Mouse (Mus musculus) layer of hippocampus, adult 18-20 months (tissue): ENCODE measurements around the gene Eif3f. TPM values are rescaled to one million over a fixed set of nuclear protein-coding genes. Genes with fewer than 3 reads are reported as not detected.
A peak's percentile ranks its signal among the peaks of the same experiment; 100 is the strongest.

Experiments used
- DNase-seq, 2 experiments: peaks; one replicate each; pipeline ENCODE4 v3.0.0; 2022; ENCODE audit warnings: low spot score in 2 of 2
- long read RNA-seq: library from polyadenylated mRNA; stranded (forward); transcript quantifications from one replicate; pipeline ENCODE4 v2.0.0, GENCODE M21; 2021
- total RNA-seq, 2 experiments: library from RNA; stranded (reverse); gene quantifications; 2 replicates each; pipeline ENCODE4 v1.2.3; 2021

Eif3f gene
- 100 to 1,000 TPM; 101 to 103 TPM for total RNA-seq
- long read RNA-seq, transcript Eif3f-201 (8 exons, 2,514 nt), result major isoform, 82 of 89 reads
- long read RNA-seq, partial matches to known transcripts, result 7 of 89 reads
- long read RNA-seq, other reads (novel, unspliced or antisense), result 0 of 89 reads

DNA sequence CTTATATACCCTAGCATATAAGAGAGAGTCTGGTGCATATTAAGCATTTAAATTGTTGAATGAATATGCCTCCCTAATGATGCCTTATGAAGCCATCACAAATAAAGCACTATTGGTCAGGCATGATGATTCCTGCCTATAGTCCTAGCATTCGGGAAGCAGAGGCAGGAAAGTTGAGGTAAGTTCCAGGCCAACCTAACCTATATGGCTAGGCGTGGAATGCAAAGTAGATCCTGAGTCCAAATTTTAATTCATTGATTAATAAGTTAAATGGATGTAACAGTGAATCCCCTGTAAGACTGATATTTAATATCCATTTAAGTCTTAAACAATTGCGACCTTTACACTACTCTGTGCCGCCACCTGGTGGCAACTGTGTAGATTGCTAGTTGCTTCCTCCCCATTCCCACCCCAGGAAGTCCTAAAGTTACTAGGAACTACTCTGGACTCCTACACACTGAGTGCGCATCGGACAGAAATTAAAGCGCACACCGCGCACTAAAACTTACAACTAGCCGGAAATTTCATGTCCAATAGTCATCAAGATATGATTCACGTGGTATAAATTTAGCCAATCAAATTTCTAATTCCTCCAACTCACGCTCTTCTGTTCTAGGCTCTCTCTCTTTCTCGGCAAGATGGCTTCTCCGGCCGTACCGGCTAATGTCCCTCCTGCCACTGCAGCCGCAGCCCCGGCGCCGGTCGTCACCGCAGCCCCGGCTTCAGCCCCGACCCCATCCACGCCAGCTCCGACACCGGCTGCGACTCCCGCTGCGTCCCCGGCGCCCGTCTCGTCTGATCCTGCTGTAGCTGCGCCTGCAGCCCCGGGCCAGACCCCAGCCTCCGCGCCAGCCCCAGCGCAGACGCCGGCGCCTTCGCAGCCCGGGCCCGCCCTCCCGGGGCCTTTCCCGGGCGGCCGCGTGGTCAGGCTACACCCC, at the start of gene Eif3f:
Eif3f (plus strand) TSS at position 624 of the 938 bp plus-strand sequence.
- DNase-seq, result peak; percentile 94 to 99

GRCm38 (mm10) chr7:108884906-108885305, 49.3 kb upstream of the Eif3f start, which contains the start of gene Olfr518:
Gene Olfr518, minus strand, starts transcription at chr7:108885006.
- DNase-seq, result no peak

- DNase-seq, result no peak
Measured at GRCm38 (mm10) chr7:108894320-108894719, 39.9 kb upstream of the Eif3f start, which contains the start of gene Olfr519. Gene Olfr519, minus strand, starts transcription at chr7:108894420.

DNA sequence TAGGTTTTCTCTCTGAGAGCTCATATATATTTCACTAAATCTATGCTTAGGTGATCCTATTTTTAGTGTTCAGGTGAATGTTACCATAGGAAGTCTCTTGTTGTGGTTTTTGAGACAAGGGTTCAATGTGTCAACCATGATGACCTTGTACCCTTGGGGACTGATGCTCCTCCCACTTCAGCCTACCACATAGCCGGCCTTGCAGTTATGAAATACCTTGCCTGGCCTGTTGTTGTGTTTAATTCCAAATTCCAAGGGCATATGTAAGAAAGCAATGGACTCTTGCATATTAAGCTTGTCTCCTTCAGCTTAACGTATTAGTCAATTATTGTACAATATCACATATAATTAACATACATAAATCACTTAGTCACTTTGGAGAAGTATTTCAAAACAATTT, 30.2 kb upstream of the Eif3f start:
- no peak for DNase-seq

- no peak for DNase-seq
Measured at GRCm38 (mm10) chr7:108927043-108927442, 7.2 kb upstream of the Eif3f start.

GRCm38 (mm10) chr7:108928280-108929188, 5.7 kb upstream of the Eif3f start:
- DNase-seq, result no peak

- no peak for DNase-seq
Measured at GRCm38 (mm10) chr7:108929726-108930393, 4.4 kb upstream of the Eif3f start, which contains the start of gene Nlrp10. Gene Nlrp10, minus strand, starts transcription at chr7:108930178.

DNA sequence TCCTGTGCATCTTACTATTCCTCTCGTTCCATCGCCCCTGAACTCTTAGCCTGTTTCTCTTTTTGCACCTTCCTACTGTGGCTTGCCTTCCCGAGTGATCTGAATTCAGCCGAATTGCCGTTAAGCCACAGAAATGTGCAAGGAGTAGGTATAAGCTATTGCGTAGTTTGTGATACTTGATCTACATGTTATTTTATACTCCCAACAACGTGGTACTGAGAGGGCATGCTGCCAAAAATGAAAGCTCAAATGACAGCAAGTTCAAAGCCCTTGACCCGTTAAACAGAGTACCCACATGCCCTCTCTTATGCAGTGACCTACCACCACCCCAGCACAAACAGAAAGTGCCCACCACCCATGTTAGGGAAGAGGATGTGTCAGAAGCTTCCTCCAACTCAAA, 619 bp downstream of the Eif3f start:
- DNase-seq, result no peak

DNA sequence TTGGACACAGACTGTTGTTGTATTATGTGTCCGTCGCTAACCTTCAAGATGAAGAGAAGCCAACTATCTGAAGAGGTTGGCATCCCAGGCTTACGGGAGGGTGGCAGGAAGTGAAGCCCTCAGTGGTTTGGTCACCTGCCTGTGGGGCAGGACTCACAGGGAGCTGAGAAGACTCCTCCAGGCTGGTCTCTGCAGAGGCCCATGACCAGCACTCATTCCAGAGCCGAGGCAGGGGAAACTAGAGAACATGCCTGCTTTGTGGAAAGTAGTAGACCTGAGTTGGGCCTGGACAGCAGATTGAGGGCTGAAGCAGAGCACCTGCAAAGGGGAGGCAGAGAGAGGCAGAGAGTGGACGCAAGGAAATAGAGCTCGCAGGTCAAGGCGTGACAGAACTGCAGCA, 1.2 kb downstream of the Eif3f start:
- DNase-seq, result no peak

DNA sequence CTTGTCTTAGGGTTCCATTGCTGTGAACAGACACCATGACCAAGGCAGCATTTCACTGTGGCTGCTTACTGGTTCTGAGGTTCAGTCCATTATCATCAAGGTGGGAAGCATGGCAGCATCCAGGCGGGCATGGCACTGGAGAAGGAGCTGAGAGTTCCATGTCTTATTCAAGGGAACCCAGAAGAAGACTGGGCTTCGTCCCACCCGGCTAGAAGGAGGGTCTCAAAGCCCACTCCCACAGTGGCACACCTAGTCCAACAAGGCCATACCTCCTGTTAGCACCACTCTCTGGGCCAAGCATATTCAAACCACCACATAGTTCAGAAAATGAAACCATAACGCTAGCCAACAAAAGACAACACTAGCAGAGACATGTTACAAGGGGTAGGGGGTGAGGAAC, 2.4 kb downstream of the Eif3f start:
- DNase-seq, result no peak

- DNase-seq, result no peak
Measured at GRCm38 (mm10) chr7:108941466-108941865, 7.2 kb downstream of the Eif3f start.

DNA sequence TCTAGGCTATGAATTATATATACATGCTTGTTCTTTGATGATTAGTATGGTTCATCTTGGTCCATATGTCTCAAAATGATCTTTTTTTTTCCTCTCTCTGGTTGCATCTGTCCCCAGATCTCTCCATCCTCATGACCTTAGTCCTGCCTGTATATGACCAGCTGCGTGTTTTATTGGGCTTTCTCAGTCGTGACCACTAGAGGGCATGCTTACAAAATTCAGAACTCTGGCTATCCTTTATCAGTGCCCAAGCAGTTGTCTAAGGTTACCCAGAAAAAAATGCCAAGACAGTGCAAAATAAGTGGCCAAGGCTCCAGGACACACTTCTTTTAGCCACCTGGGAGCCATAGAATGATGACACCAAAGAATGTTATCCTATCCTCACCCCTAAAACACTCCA, 9.8 kb downstream of the Eif3f start:
- DNase-seq, result peak in 1 of 2 experiments; percentile 81

DNA sequence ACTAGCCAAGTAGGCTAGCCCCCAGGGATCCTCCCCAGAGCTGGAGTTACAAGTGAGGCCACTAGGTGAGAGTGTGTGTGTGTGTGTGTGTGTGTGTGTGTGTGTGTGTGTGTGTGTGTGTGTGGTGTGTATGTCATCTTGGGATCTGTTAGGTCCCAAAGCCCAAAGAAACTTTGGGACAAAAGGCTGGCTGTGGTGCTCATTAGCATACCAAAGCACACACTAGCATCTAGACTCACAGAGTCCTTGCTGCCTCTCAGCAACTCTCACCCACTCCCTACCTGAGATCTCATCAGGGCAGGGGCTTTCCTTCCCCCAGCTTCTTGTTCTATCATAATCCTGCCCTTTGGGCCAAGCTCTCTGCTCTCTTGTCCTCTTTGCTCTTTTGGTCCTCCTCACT, 14.4 kb downstream of the Eif3f start:
- DNase-seq, result no peak

DNA sequence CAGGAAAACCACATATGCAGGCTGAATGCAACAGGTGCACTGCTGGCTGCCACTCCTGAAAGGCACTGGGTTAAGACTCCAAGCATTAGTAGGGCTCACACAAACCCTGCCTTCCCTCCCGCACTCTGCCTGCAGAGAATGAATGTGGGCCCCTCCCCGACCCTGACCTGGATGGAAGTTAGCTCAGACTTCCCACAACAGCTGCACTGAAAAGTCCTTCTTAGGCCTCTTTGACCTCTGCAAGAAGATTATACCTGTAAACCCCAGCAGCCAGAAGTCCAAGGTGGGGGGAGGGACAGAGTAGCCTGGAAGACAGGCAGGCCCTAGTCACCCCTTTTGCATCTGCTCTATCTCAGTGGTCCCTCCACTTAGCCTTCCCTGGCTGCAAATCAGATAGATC, 15.1 kb downstream of the Eif3f start:
- DNase-seq, result no peak

- peak; percentile 82 to 90 for DNase-seq
Measured at GRCm38 (mm10) chr7:108950312-108950761, 16.1 kb downstream of the Eif3f start, which contains the start of gene Tub. Gene Tub, plus strand, starts transcription at chr7:108950338.

GRCm38 (mm10) chr7:108950762-108951331, 16.6 kb downstream of the Eif3f start:
- peak; percentile 69 to 86 for DNase-seq

GRCm38 (mm10) chr7:108952801-108953200, 18.6 kb downstream of the Eif3f start:
- DNase-seq, result no peak

DNA sequence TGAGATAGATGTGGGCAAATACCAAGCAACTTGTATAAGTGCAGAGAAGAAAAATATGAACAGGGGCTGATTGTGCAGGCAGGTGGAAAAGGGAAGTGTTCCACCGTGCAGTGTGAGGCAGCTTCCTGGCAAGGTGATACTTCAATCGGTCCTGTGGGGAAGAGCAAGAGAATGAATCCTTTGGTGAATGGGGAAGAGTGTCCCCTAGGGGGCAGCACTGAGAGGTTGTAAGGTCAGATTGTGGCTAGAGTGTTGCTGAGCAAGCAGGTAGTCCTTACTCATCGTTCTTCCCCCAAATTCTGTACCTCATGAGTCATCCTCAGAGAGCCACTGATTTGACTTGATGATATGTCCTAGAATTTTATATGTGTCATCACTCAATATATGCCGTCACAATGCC, 20.0 kb downstream of the Eif3f start:
- peak in 1 of 2 experiments; percentile 43 for DNase-seq

GRCm38 (mm10) chr7:108957734-108958133, 23.5 kb downstream of the Eif3f start:
- DNase-seq, result no peak

- DNase-seq, result no peak
Measured at GRCm38 (mm10) chr7:108965968-108966367, 31.8 kb downstream of the Eif3f start.
